In the genomic region with DNA sequence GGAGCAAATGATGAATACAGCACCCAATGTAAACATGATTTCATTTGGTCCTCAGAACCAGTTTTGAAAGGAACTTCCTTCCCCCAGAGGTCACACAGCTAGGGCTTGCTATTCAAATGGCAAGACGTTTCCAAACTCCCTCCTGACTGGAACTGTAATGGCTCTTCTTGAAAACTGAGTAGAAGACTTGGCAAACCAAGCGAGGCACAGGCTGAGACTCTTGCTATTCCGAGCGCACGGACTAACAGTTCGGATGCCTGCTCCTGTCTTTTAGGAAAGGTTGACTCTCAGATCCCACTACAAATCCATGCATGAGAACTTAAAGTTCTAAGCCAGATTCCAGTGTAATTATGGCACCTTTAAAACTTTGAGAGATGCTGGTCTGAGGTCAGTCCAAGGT, we compare ENCODE assay signal across 14 mouse cellular contexts.
"Had no signal": no experiment of that assay in that cellular context is flagged by ENCODE, and none has a peak within 500 bp of the region (broad histone marks: within the 10 kb centered on the region; RNA-seq: fewer than 3 reads in every experiment).

No protein-coding gene starts in this region.

- H3K27ac ChIP-seq: lung, embryonic 15.5 days; macrophage; midbrain, embryonic 13.5 days; midbrain, embryonic 15.5 days; neural tube, embryonic 13.5 days had no signal

- H3K4me3 ChIP-seq: lung, embryonic 15.5 days; megakaryocyte, embryonic 14.5 days; midbrain, embryonic 13.5 days; midbrain, embryonic 15.5 days; neural tube, embryonic 13.5 days had no signal

- H3K4me1 ChIP-seq: lung, embryonic 15.5 days; megakaryocyte, embryonic 14.5 days; midbrain, embryonic 13.5 days; midbrain, embryonic 15.5 days; neural tube, embryonic 13.5 days had no signal

- H3K9me3 ChIP-seq: lung, embryonic 15.5 days; midbrain, embryonic 13.5 days; midbrain, embryonic 15.5 days; neural tube, embryonic 13.5 days had no signal

- H3K27me3 ChIP-seq: lung, embryonic 15.5 days; megakaryocyte, embryonic 14.5 days; midbrain, embryonic 13.5 days; midbrain, embryonic 15.5 days; neural tube, embryonic 13.5 days had no signal

- DNase-seq: liver, postnatal 0 days; lung, adult 2 months; lung, postnatal 14 days; right cerebral cortex, postnatal 14 days; spleen, adult 18-20 months; thymus, adult 18-20 months; thymus, postnatal 14 days; thymus, postnatal 36 days had no signal

- H3K36me3 ChIP-seq: lung, embryonic 15.5 days; midbrain, embryonic 13.5 days; midbrain, embryonic 15.5 days; neural tube, embryonic 13.5 days had no signal
